In genomic region chr17:59012421-59013090, GRCm38 (mm10) we compare ENCODE assay signal across 9 mouse cellular contexts. TPM values are rescaled to one million over a fixed set of nuclear protein-coding genes. Genes with fewer than 3 reads are reported as not detected.
DNase-seq lines count a peak whose midpoint lies in the region; ATAC-seq and TF ChIP-seq lines count a peak whose summit lies in the region.
"Had no signal": no experiment of that assay in that cellular context is flagged by ENCODE, and none has a peak within 500 bp of the region (broad histone marks: within the 10 kb centered on the region; RNA-seq: fewer than 3 reads in every experiment).

No protein-coding gene starts in this region.

- peak overlapping the region; percentile 64 for H3K9ac ChIP-seq in embryonic facial prominence, embryonic 12.5 days
- H3K9ac ChIP-seq in hindbrain, embryonic 16.5 days (ENCODE audit: low read depth, low read length), result peak overlapping the region; percentile 64
- peak overlapping the region; percentile 86 for H3K9ac ChIP-seq in liver, postnatal 0 days (replicated peaks)
- peak overlapping the region; percentile 75 for H3K9ac ChIP-seq in stomach, postnatal 0 days (ENCODE audit: low read length)

- no peak for TF ChIP-seq EP300 in liver, postnatal 0 days (IDR thresholded peaks at IDR 0.05; ENCODE audit: low read depth)
- TF ChIP-seq EP300 in stomach, postnatal 0 days (optimal IDR thresholded peaks at IDR 0.05), result no peak

- no peaks in the 10 kb centered on the region for H3K9me3 ChIP-seq in E14TG2a.4 (ENCODE audit: low read length)
- H3K9me3 ChIP-seq in embryonic facial prominence, embryonic 12.5 days, result no peaks in the 10 kb centered on the region
- no peaks in the 10 kb centered on the region for H3K9me3 ChIP-seq in hindbrain, embryonic 16.5 days (ENCODE audit: control insufficient read depth, low read length)
- no peaks in the 10 kb centered on the region for H3K9me3 ChIP-seq in liver, postnatal 0 days (ENCODE audit: low read length)
- no peaks in the 10 kb centered on the region for H3K9me3 ChIP-seq in stomach, postnatal 0 days (ENCODE audit: control insufficient read depth, low read length)

- H3K27me3 ChIP-seq in E14TG2a.4 (ENCODE audit: insufficient read depth, low read length), result no peaks in the 10 kb centered on the region
- no peaks in the 10 kb centered on the region for H3K27me3 ChIP-seq in embryonic facial prominence, embryonic 12.5 days
- H3K27me3 ChIP-seq in hindbrain, embryonic 16.5 days (replicated peaks; ENCODE audit: control insufficient read depth, insufficient read depth, low read length), result no peaks in the 10 kb centered on the region
- H3K27me3 ChIP-seq in liver, postnatal 0 days (ENCODE audit: insufficient read depth, low read length), result no peaks in the 10 kb centered on the region
- no peaks in the 10 kb centered on the region for H3K27me3 ChIP-seq in stomach, postnatal 0 days (ENCODE audit: control insufficient read depth, insufficient read depth, low read length)
- H3K27me3 ChIP-seq: CH12.LX had no signal

- WGBS in embryonic facial prominence, embryonic 12.5 days, result 13% methylated on average over 15 of the region's 15 CpGs
- WGBS in hindbrain, embryonic 16.5 days, result 4% methylated on average over 15 of the region's 15 CpGs
- WGBS in liver, postnatal 0 days (ENCODE audit: insufficient replicate concordance), result 6% methylated on average over 15 of the region's 15 CpGs
- 7% methylated on average over 15 of the region's 15 CpGs for WGBS in stomach, postnatal 0 days

- H3K27ac ChIP-seq in embryonic facial prominence, embryonic 12.5 days, result no peak overlapping the region; the same call in 1 of the 2 replicates
- no peak overlapping the region for H3K27ac ChIP-seq in hindbrain, embryonic 16.5 days (ENCODE audit: low read depth, low read length)
- H3K27ac ChIP-seq in liver, postnatal 0 days (ENCODE audit: low read depth), result peak overlapping the region; percentile 94
- H3K27ac ChIP-seq in stomach, postnatal 0 days (replicated peaks), result peak overlapping the region; percentile 30; the same call in 1 of the 2 replicates

- ATAC-seq in embryonic facial prominence, embryonic 12.5 days (ENCODE audit: insufficient number of reproducible peaks, insufficient read depth, low FRiP score, low TSS enrichment), result peak; percentile 54
- peak; percentile 81 for ATAC-seq in hindbrain, embryonic 16.5 days
- ATAC-seq in liver, postnatal 0 days, result peak; percentile 93
- peak; percentile 70 for ATAC-seq in stomach, postnatal 0 days (ENCODE audit: low FRiP score, low TSS enrichment)

- DNase-seq in cerebellum, postnatal 10 days, result peak; percentile 5 to 6
- DNase-seq in cerebellum, postnatal 25 days, result no peak
- DNase-seq in liver, postnatal 0 days, result peak; percentile 71
- DNase-seq in stomach, postnatal 0 days (ENCODE audit: low spot score), result no peak
- DNase-seq in layer of hippocampus, postnatal 25 days (ENCODE audit: extremely low spot score in 1 of 2, low spot score in 1 of 2), result no peak

- H3K4me1 ChIP-seq in E14TG2a.4 (replicated peaks; ENCODE audit: low read depth, low read length), result peaks cover 6% of the 10 kb centered on the region; the same call in 1 of the 2 replicates
- no peaks in the 10 kb centered on the region for H3K4me1 ChIP-seq in embryonic facial prominence, embryonic 12.5 days
- peaks cover 3% of the 10 kb centered on the region for H3K4me1 ChIP-seq in hindbrain, embryonic 16.5 days (ENCODE audit: control insufficient read depth, insufficient read depth, low read depth, low read length)
- H3K4me1 ChIP-seq in liver, postnatal 0 days (ENCODE audit: insufficient read depth), result no peaks in the 10 kb centered on the region
- H3K4me1 ChIP-seq in stomach, postnatal 0 days (replicated peaks; ENCODE audit: control insufficient read depth, insufficient read depth), result peaks cover 3% of the 10 kb centered on the region; the same call in 1 of the 2 replicates

- peak overlapping the region; percentile 77 for H3K4me2 ChIP-seq in embryonic facial prominence, embryonic 12.5 days (replicated peaks)
- H3K4me2 ChIP-seq in hindbrain, embryonic 16.5 days (ENCODE audit: low read length), result peak overlapping the region; percentile 72
- H3K4me2 ChIP-seq in liver, postnatal 0 days (ENCODE audit: low read depth, low read length), result peak overlapping the region; percentile 73
- peak overlapping the region; percentile 93 for H3K4me2 ChIP-seq in stomach, postnatal 0 days (replicated peaks; ENCODE audit: low read depth)

- H3K36me3 ChIP-seq in E14TG2a.4 (ENCODE audit: insufficient read depth, low read length), result no peaks in the 10 kb centered on the region
- H3K36me3 ChIP-seq in embryonic facial prominence, embryonic 12.5 days, result no peaks in the 10 kb centered on the region
- no peaks in the 10 kb centered on the region for H3K36me3 ChIP-seq in hindbrain, embryonic 16.5 days (ENCODE audit: control insufficient read depth, insufficient read depth, low read length)
- 0 out of 2 replicates have a peak, but pooled peaks cover 5% of the 10 kb centered on the region for H3K36me3 ChIP-seq in liver, postnatal 0 days (replicated peaks; ENCODE audit: insufficient read depth, low read length)
- no peaks in the 10 kb centered on the region for H3K36me3 ChIP-seq in stomach, postnatal 0 days (ENCODE audit: control insufficient read depth, insufficient read depth, low read length)

- H3K4me3 ChIP-seq in E14TG2a.4 (replicated peaks; ENCODE audit: low read length), result peak overlapping the region; percentile 82
- peak overlapping the region; percentile 69 for H3K4me3 ChIP-seq in embryonic facial prominence, embryonic 12.5 days
- peak overlapping the region; percentile 56 for H3K4me3 ChIP-seq in hindbrain, embryonic 16.5 days (ENCODE audit: low read length)
- peak overlapping the region; percentile 77 for H3K4me3 ChIP-seq in liver, postnatal 0 days (ENCODE audit: low read depth, low read length)
- H3K4me3 ChIP-seq in stomach, postnatal 0 days (ENCODE audit: low read depth, low read length), result peak overlapping the region; percentile 71

- no peak for TF ChIP-seq CTCF in E14TG2a.4 (conservative IDR thresholded peaks at IDR 0.05; ENCODE audit: low read length)
- no peak for TF ChIP-seq CTCF in liver, postnatal 0 days (IDR thresholded peaks at IDR 0.05; ENCODE audit: low read depth)
- no peak for TF ChIP-seq CTCF in stomach, postnatal 0 days (IDR thresholded peaks at IDR 0.05; ENCODE audit: low read depth)

RNA-seq across cellular contexts. Expression of gene Nudt12, which starts 0.6 kb away (rescaled TPM):
- polyA plus RNA-seq in embryonic facial prominence, embryonic 12.5 days (2016; fragmentation: Nextera tagmentation; extraction: Ambion mirVana), result 5.8 and 7.7 TPM in 2 replicates
- polyA plus RNA-seq in hindbrain, embryonic 16.5 days (2015; fragmentation: Nextera tagmentation; extraction: Ambion mirVana), result 5.9 and 6.0 TPM in 2 replicates
- 6.6 and 7.7 TPM in 2 replicates for polyA plus RNA-seq in liver, postnatal 0 days (2015; fragmentation: Nextera tagmentation; extraction: Ambion mirVana)
- 3.4 and 4.6 TPM in 2 replicates for polyA plus RNA-seq in stomach, postnatal 0 days (2015; fragmentation: Nextera tagmentation; extraction: Ambion mirVana)
- 10 to 100 TPM; 10.6 to 11.7 TPM for total RNA-seq in layer of hippocampus, postnatal 25 days (2021)
- total RNA-seq: CH12.LX had no signal

RNA-seq across cellular contexts. Expression of gene Pdzph1, which starts 21.4 kb away (rescaled TPM):
- 0.67 and 1.7 TPM in 2 replicates for polyA plus RNA-seq in embryonic facial prominence, embryonic 12.5 days (2016; fragmentation: Nextera tagmentation; extraction: Ambion mirVana)
- 1.5 and 2.4 TPM in 2 replicates for polyA plus RNA-seq in hindbrain, embryonic 16.5 days (2015; fragmentation: Nextera tagmentation; extraction: Ambion mirVana)
- not detected in 2 replicates for polyA plus RNA-seq in liver, postnatal 0 days (2015; fragmentation: Nextera tagmentation; extraction: Ambion mirVana)
- polyA plus RNA-seq in stomach, postnatal 0 days (2015; fragmentation: Nextera tagmentation; extraction: Ambion mirVana), result not detected in 2 replicates
- 1 to 10 TPM; 2.0 TPM for total RNA-seq in layer of hippocampus, postnatal 25 days (2021)
- total RNA-seq: CH12.LX had no signal

Comparison
In these comparisons a context has a peak if more than half of its experiments do, and no peak if none do; other contexts are left out.
1. DNase-seq: peak in cerebellum, postnatal 10 days (2 of 2) and liver, postnatal 0 days (single experiment); none in cerebellum, postnatal 25 days (0 of 2), stomach, postnatal 0 days (single experiment) and layer of hippocampus, postnatal 25 days (0 of 2).
2. H3K27ac ChIP-seq: peak in liver, postnatal 0 days (single experiment) and stomach, postnatal 0 days (single experiment); none in embryonic facial prominence, embryonic 12.5 days (single experiment) and hindbrain, embryonic 16.5 days (single experiment).
3. Peak in every context shown above with its lines, with median percentiles within 50 percentile points of each other: H3K4me3 ChIP-seq, ATAC-seq, H3K4me2 ChIP-seq and H3K9ac ChIP-seq.